Mouse (Mus musculus) G1E-ER4 (cell line): Measurements from ENCODE around the gene Tmem136. TPM values are rescaled to one million over a fixed set of nuclear protein-coding genes. Genes with fewer than 3 reads are reported as not detected.

ENCODE experiments used
- GATA1 ChIP-seq: IDR thresholded peaks from one replicate; pipeline ENCODE4 v1.8.0; 2012; ENCODE audit warnings: low read length, inconsistent platforms
- polyA plus RNA-seq: library from polyadenylated mRNA; stranded (reverse); fragments of >175 nt; gene quantifications from 2 replicates; pipeline ENCODE4 v1.2.3, GENCODE M21; 2012

The Tmem136 gene
- polyA plus RNA-seq: 0.53 and 0.72 TPM in 2 replicates

DNA sequence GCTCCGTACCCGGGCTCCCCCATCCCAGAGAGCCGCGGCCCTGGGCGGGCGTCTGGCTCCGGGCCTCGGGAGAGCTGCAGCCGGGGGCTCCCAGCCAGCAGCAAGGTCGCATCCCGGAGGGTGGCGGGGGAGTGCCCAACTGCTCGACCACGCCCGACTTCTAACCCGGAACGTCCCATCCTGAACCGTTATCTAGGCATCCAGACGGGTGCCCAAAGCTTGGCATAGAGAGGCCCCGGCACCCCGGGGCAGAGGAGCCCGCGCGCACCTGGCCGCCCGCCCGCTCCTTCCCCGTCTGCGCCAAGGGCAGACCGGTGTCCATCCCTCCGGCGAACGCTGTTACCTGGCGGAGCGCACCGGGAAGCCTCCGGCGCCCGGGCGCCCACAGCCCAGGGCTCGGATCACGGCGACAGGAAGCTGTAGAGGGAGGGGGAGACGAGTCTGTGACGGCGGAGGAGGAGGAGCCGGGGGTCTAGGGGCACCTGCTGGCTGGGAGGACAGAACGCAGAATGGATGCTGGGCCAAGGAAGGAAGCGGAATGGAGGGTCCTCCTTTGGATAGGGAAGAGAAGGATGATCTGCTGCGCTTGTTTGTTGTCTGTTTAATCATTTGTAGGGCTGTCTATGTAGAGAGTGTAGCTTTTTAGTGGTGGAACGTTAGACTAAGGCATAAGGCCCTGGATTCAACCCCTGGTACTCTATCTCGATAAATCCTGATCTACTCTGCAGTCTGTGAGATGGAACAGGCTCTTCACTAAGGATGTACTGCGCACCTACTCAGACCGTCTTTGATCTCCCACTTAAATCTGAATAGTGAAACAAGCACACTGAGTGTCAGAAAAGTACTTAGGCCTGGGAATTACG, at the start of gene Tmem136:
TSS of gene Tmem136 (minus strand) at position 437 of the 863 bp plus-strand sequence.
- TF ChIP-seq GATA1: no peak

DNA sequence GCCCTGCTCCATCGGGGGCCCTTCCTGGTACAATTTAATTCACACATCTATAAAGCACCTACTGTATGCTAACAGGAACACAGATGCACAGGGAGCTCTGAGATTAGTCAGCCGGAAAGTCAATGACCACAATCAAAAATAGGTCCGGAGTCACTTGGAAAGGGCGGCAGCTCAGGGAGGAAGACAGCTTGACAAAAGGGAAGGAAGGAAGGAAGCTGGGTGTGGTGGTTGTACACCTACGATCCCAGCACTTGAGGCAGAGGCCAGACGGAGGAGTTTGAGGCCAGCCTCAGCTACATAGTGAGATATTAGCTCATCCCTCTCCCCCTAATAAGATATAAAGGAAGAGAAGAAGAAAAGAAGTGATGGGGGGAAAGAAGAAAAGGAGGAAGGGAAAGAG, 39.6 kb upstream of the Tmem136 start:
- no peak for TF ChIP-seq GATA1

DNA sequence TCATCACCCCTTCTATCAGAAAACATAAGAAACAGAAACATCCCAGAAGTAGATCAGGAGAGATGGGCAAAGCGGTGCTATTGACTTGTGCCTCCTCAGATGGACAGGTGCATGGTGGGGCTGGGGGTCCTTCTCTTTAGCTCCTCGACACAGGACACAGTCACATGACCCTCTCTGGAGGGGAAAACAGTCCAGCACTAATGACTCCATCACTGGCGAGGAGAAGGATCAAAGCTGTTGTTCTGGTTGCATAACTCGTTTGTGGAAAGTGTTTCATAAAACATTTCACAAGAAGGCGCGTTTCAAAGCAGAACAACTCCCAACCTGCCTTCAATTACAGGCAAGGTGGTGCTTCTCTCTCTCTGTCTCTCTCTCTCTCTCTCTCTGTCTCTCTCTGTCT, 35.4 kb upstream of the Tmem136 start:
- TF ChIP-seq GATA1: no peak

DNA sequence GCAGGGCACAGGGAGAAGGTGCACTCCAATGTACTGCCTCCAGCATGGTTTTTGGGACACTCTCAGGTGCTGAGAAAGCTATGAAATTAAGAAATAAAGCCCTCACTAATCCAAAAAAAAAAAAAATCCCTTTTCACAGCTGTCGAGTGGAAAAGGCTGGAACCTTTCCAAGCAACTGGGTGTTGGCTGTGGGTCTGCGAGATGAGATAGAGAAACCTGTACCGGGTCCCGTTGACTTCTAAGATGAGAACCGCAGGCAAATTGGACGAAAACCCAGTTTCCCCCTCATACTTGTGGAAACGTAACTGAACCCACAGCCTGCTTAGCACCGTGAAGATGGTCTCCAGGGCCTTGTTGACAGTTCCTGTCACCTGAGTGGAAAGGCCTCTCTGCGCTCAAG, 34.6 kb upstream of the Tmem136 start:
- no peak for TF ChIP-seq GATA1

DNA sequence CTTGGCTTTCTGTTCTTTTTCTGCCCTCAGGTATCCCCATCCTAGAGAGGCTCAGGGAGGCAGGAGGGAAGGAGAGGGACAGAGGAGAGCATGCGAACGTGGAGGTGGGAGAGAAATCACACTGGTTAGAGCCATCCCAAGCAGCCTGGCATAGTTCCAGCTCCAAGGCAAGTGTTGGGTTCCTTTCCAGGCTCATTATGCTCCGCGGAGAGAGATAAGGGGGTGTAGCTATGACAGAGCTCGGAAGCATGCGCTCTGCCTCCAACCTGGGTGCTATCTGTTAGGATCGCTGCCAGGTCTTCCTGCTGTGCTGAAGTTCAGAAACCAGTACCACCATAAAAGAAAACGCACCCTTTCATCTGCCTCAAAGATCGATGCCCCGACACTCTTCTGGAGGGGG, 33.7 kb upstream of the Tmem136 start:
- no peak for TF ChIP-seq GATA1

DNA sequence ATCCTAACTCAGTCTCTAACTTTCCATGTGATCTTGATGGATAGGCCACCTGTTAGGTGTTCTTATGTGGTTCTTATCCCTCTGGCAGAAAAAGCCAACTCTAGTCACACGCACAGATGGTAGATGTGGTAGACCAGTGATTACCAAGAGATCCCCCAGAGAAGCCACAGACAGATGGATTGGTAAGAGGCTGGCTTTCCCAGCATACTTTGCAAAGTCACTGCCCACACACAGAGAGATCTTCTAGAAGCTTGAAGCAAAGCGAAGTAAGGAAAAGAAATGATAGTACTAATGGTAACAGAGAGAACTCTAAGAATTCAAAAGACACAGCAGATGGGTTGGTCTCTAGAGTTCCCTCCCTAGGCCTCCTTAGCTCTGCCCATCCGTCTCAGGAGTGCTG, 33.1 kb upstream of the Tmem136 start:
- TF ChIP-seq GATA1: no peak

DNA sequence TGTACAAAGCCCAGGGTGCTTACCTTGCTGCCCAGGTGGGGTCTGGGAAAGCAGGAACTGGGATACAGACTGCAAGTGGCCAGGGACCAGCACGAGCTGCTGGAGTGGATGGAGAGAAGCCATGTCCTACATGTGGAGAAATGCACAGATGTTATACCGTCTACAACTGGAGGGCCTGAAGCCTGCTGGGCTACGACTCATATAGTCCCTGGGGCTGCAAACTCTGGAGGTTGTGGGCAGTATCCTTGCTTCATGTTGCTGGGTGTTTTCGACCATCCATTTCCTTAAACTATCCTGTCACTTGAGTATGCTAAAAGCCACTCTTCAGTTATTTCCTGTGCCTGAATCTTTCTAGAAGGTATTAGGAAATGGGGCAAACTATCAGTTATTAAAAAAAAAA, 28.8 kb upstream of the Tmem136 start:
- TF ChIP-seq GATA1: no peak

DNA sequence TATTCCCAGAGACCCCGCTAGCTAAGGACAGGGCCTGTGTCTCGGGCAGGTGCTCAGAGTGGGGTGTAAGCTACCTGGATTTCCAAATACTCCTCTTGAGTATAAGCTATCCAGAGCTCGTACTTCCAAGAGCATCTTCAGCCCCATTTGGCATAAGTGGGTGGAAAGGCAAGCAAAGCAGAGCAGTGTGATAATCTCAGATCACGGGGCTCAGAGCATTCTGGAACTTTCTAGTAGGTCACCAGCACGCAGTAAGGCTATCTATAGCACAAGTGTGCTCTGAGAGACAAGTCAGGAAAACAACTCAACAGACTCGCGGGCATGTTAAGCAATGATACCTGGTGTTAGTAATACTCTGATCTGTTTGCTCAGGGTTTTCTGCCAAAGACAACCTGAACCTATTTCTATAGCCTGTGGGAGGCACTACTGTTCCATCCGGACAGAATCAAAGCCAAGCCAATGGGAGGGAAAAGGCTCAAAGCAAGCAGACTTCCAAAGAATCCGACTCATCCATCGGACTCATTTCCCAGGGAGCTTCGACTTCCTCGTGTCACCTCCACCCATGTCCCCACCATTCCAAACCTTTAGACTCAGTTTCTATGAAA, 27.9 kb upstream of the Tmem136 start:
- no peak for TF ChIP-seq GATA1

DNA sequence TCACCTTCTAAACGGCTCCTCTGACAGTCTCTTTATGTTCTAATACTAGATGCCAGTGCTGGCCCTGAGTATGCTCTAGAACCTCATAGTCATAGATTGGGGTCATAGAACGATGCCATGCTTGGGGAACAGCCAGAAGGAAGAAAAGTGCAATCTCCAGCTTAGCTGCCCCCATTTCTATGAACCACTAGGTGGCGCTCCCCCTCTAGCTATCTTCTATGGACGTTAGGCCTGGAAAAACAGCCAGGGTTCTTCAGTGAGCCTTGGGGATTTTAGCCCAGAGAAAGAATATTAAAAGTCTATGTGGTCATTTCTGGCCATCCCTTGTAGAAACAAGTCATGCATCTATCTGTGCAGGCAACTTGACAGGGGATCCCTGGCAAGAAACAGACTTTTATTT, 25.5 kb upstream of the Tmem136 start:
- no peak for TF ChIP-seq GATA1

DNA sequence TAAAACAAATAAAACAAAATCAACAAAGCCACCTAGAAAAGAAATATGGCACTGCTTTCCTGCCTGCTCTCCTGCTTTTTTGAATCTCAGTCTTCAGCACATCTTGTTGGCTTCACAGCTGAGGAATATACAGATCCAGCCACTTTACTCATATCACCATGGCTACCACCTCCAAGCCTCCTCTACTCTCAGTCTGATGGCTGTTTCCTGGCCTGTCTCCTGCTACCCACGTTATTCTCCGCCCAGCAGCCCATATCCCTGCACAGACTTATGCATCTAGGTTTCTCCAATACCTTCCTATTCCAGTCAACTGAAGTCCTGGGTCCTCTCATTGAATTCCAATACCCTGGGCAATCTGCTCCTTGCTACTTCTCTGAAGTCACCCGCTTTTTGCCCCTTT, 17.2 kb upstream of the Tmem136 start:
- TF ChIP-seq GATA1: no peak

DNA sequence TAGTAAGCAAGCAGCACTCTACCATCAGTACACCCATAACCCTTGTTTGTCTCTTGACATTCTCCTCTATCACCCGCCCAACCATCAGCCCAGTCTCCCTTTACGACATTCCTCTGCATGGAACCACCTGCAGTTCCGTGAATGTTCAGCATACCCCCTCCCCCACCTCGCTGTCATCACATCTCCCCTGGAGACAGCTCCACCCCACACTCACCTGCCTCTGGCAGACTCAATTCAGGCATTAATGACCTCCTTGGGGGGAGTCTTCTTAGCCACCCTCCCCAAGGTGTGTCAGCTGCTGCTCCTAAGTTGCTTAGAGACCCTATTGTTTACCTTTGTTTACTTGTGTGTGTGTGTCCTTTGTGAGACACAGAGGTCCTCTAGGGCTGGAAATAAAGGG, 16.0 kb upstream of the Tmem136 start:
- no peak for TF ChIP-seq GATA1

DNA sequence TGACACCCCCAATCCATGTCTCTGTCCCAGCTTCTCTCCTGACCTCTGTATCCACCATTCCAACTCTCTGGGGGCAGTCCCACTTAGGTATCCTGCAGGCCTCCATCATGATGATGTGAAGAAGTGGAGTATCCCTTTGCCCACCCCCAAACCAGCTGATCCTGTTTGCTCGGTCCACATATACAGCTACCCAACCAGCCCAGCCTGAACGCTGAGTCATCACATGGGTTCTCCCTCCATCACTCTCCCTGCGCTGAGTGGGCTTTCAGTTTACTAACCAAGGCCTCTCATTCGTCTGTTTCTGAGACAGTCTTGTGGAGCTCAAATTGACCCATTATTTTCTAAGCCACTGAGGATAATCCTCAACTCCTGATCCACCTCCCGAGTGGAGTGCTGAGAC, 15.6 kb upstream of the Tmem136 start:
- no peak for TF ChIP-seq GATA1

DNA sequence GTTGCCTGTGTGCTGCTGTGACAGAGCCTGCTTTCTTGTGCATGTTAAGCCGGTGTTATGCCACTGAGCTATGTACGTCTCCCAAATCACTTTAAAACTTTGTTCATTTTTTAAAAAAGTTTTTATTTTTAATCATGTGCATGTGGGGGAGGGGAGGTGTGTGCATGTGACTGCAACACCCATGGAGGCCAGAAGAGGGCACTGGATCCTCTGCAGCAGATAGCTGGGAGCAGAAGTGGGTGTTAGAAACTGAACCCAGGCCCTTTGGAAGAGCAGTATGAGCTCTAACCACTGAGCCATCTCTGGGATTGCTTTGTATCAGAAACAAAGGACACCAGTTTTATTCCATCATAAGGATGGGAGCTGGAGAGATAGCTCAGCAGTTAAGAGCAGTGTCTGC, 14.3 kb upstream of the Tmem136 start:
- no peak for TF ChIP-seq GATA1

DNA sequence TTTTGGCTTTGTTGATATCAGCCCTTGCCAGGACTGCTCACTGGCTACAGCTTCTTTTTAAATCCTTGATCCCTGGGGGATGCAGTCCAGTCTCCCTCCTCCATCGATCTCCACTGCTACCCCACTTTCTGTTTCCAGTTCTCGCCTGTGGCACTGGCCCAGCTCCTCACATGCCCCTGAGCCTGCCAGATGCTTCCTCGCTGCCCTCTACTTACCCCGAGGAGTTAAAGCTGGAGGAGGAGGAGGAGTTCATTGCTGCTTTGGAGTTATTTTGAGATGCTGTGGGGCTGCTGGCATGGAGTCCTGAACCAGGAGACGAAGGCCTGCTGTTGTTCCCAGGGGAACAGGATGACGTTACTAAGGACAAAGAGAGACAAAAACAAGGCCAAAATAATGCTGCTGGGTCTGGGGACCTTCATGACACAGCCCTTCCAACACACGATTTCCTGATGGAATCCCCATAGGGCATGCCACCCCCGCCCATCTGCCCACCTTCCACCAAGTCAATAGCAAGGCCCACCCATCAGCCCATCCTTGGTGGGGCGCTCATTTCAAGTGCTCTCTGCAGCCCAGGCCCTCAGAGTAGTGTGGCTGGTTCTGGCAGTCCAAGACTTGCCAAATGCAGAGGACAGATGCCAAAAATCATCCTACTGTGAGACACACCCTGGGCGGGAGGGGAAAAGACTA, 10.9 kb upstream of the Tmem136 start:
- TF ChIP-seq GATA1: no peak

DNA sequence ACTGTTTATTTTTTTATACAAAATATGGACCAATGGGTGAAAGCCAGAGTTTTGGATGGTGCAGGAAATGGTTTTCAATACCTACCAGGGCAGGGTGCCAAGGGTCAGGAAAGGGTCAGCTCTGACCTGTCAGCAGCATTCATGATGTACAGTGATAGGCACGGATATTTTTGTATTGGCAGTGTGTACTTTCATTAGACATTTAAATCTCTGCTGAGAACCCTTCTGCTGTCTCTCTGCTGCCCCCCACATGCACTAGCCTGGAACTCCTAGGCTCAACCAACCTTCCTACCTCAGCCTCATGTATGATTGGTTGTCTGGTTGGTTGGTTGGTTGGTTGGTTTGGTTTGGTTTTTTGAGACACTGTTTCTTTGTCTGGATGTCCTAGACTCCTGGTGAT, 6.0 kb upstream of the Tmem136 start:
- no peak for TF ChIP-seq GATA1

DNA sequence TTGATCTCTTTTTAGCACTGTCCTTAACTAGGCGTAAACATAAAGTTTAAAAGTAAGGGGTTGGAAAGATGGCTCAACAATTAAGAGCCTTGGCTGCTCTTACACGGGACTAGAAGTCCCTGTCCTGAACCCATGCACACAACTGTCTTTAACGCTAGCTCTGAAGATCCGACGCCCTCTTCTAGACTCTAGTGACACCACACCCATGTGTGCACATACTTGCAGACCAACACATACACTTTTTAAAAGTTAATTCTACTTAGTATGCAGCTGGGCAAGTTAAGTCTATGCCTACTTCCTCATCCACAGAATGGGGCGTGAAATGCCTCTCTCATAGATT, 597 bp upstream of the Tmem136 start:
- no peak for TF ChIP-seq GATA1

DNA sequence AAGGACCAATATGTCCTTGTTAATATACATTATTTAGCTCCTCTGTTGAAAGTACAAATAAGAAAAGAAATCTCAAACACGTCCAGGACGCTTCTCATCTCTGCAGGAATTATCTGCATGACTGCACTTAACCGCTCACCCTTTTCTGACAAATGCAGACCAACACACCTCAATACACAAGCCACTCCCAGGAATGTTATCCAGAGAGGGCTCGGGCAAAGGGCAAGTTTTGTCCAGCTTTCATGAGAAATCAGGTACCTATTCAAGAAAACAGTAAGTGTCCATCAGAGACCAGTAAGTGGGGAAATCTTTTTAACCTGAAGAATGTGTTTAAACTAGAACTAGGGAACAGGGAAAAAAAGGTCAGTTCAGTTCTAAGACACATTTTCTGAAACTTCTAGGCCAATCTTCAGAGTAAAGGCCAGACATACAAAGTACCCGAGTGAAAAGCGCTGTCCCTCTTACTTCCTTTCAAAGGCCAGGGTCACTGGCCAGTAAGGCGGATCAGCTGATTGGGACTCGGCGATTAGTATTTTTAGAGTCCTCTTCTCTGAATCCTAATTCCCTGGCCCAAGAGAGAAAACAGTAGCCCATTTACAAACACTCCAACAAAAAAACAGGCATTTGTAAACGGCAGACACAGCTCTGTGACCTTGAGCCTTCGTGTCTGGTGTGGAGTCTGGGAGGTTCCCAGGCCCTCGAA, 788 bp downstream of the Tmem136 start:
- TF ChIP-seq GATA1: no peak
